Mouse (Mus musculus) megakaryocyte-erythroid progenitor cell, adult 5-6 weeks (primary cell): ENCODE results near the gene Slc22a23. TPM values are rescaled to one million over a fixed set of nuclear protein-coding genes. Genes with fewer than 3 reads are reported as not detected.

Experiments
- ATAC-seq: replicated peaks from 2 replicates; pipeline ENCODE4 v1.8.0; 2016; ENCODE audit warnings: mild to moderate bottlenecking, inconsistent platforms; ENCODE audit not compliant: severe bottlenecking, poor library complexity, low FRiP score, low TSS enrichment
- total RNA-seq, 2 experiments: library from RNA; stranded (forward) in 1 of 2; stranded (reverse) in 1 of 2; fragments of 200-1000, 215-1000 nt in 1 of 2; fragments of >200 nt in 1 of 2; fragmentation: Nextera tagmentation in 1 of 2; gene quantifications; 2 replicates each; pipeline ENCODE4 v1.2.3; 2014 to 2017

Gene Slc22a23
- total RNA-seq, 2 experiments from 2014 or later: 29.1 to 35.5 TPM

DNA sequence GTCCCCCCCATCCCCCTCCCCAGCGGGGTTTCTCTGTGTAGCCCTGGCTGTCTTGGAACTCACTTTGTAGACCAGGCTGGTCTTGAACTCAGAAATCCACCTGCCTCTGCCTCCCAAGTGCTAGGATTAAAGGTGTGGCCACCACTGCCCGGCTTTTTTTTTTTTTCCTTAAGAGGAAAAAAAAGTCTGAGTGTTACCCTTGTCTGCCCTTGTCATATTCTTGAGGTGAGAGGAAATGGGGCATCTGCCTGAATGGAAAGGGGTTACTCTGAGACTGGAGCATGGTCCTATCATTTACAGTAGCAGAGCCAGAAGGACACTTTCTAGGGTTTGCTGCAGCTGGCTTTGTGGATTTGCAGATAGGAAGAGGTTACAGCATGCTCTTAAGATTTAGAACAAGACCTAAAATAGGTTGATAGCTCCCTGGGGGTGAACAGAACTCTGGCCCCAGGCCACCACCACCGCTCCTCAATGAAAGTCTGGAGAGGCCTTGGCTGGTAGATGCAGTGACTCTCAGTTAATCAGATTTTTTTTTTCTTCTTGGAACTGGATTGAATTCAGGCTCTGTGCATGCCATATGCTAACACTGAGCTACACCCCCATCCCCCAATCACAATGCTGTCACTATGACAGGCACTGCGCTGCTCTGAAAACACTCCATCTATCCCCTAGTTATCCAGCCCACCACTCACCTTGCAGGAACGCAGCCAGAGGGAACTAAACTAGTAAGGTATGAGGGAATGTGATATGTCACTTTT, 191.5 kb downstream of the Slc22a23 start:
- no peak for ATAC-seq

DNA sequence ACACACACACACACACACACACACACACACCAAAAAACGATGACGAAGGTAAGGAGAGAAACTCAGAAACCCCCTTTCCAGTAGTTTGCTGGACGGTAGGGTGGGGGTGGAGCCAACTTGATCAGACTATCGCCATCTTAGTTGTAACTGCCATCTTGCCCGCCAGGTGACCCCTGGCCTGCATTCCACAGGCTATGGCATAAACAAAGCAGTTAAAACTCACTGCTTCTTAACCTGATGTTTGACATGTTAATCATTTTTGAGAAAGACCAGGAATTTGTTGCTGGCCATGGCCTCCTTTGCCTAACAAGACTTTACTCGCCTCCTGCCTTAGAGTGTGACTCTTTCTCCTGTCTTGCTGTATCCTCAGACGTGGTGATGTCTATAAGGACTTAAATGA, 192.3 kb downstream of the Slc22a23 start:
- ATAC-seq: no peak

- ATAC-seq: no peak
Observed at GRCm38 (mm10) chr13:34151425-34151824, 193.6 kb downstream of the Slc22a23 start.

DNA sequence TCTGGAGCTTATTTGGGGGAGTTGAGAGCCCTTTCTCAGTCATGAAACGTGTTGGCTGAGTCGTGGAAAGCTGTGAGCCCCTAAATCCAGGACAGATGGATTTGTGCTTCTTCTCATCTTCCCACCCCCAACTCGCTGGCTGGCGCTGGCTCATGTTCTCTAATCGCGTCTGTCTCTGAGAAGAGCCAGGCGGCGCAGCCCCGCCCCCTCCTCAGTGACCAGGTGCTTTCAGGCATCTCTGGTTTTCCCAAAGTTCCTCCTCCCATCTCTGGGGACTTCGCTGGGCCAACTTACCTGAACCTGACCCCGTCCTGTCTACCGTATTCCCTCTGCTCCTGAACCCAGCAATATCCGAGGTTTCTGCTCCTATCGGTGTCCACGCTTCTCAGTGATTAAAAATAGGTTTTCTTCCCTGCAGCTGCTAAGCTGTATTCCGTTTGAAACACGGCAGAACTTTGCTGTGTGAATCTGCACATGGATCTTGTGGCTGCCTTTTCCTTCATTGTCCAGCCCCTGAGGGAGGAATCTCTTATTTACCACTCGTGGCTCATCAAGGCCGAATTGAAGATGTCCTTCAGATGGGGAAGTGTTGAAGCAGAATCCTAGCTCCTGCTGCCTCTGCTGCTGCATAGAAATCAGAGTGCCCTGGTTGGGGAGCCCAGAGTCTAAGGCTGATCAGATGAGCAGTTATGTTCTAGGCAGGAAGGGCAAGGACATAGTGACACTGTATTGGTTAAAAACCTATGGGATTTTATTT, 194.5 kb downstream of the Slc22a23 start:
- no peak for ATAC-seq

DNA sequence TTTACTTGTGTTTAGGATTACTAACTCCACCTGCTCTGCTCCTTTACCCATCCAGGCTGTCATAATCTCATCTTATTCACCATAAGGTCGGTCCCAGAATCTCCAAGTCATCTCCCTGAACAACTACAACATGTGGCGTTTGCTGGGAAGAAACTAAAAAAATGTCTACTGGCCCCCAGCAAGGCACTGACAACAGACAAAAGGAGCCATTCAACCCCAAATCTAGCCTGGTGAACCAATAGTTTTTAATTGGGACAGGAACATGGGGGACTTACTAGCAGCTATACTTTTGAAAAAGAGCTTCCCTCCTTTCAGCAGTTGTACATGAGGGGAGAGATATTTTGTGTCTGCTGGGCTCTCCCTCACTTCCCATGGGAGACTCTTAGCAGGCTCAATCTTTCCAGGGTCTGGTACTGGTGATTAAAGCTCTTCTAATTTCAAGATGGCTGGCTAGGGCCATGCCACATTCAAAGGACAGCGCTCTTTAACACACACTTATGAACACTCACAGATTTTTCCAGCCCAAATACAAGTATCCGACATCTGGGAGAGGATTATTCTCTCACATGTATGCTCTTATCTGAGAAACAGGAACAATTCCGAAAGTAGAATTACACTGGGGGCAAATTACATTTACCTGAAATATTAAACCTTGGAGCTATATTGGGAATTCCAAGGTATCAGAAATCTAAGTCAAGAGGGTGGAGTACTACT, 195.4 kb downstream of the Slc22a23 start:
- ATAC-seq: no peak

GRCm38 (mm10) chr13:34148767-34149392, 196.1 kb downstream of the Slc22a23 start:
- ATAC-seq: peak; percentile 66

DNA sequence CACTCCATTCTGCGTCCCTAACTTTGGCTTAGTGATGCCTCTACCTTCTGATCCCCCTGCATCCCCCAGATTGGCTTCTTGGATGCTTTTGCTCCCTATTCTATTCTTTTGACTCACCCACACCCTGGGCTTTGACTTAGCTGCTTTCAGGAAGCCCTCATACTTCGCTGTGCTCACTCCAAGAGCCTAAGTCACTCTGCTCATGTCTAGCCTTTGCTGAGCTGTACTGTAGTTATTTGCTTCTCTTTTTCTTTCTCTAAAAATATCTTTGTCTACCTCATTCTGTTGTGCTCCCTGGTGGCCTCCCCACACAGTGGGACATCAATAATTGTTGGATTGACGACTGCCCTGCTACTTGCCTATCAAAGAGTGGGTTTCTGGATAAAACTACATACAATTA, 196.8 kb downstream of the Slc22a23 start:
- no peak for ATAC-seq

- ATAC-seq: no peak
Observed at GRCm38 (mm10) chr13:34146916-34147315, 198.1 kb downstream of the Slc22a23 start.

DNA sequence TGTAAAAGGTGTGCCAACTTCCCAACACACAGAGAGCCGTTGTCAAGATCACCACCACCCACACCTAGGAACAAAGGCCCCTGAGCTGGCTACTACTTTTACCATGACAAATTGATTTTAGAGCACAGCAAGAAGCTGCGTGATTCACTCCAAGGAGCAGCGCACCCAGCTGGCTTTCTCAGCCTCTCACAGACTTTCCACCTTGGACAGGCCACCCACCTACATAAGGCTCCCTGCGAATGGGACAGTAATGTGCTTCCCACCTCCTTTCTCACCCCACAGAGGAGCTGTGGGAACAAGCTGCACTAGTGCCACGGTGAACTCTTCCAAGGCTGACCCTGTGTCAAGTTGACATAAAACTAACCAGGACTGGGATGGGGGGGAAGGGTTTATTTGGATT, 201.6 kb downstream of the Slc22a23 start:
- ATAC-seq: no peak

- no peak for ATAC-seq
Observed at GRCm38 (mm10) chr13:34136605-34137004, 208.4 kb downstream of the Slc22a23 start.

- ATAC-seq: no peak
Observed at GRCm38 (mm10) chr13:34134276-34134675, 210.7 kb downstream of the Slc22a23 start.

GRCm38 (mm10) chr13:34133326-34134071, 211.5 kb downstream of the Slc22a23 start:
- ATAC-seq: no peak

- no peak for ATAC-seq
Observed at GRCm38 (mm10) chr13:34132875-34133274, 212.1 kb downstream of the Slc22a23 start.

GRCm38 (mm10) chr13:34132299-34132698, 212.7 kb downstream of the Slc22a23 start:
- ATAC-seq: no peak

DNA sequence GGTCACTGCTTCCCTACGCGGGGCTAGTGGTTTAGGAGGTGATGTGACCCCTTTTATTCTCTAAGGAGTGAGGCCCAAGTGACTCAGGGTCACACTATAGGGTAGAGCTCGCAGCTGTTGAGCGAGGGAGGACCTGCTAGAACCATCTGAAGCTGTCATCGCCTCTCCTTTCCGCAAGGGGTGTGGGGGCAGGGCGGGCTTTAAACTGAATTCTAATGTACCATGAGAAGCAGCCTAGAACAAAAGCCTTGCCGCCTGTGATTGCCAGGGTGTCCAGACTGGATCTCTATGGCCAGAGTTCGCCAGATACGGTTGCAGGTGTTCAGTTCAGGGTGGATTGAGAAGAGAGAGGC, 213.3 kb downstream of the Slc22a23 start:
- peak; percentile 60; the same call in 1 of the 2 replicates for ATAC-seq

GRCm38 (mm10) chr13:34131011-34131707, 213.8 kb downstream of the Slc22a23 start:
- ATAC-seq: peak; percentile 62

- peak; percentile 21; the same call in 1 of the 2 replicates for ATAC-seq
Observed at GRCm38 (mm10) chr13:34130226-34130731, 214.7 kb downstream of the Slc22a23 start, which contains the start of gene Tubb2b. Tubb2b (minus strand) TSS chr13:34130466.

- ATAC-seq: no peak; the same call in 1 of the 2 replicates
Observed at GRCm38 (mm10) chr13:34129485-34130225, 215.3 kb downstream of the Slc22a23 start.
